Mouse (Mus musculus) left cerebral cortex, postnatal 4 days (tissue): ENCODE results near the gene Atg16l2. TPM values are rescaled to one million over a fixed set of nuclear protein-coding genes. Genes with fewer than 3 reads are reported as not detected.
A peak's percentile ranks its signal among the peaks of the same experiment; 100 is the strongest.

Experiments
- DNase-seq: peaks from one replicate; pipeline ENCODE4 v3.0.0-alpha.2; 2022
- intact Hi-C: fragments of 180-260 bp; cut with DNase I; formaldehyde crosslinking; loops from one replicate; pipeline ENCODE4 v1.15.1; 2025
- total RNA-seq, 2 experiments: library from RNA; stranded (reverse); gene quantifications; 2 replicates each; pipeline ENCODE4 v1.2.3; 2021

The Atg16l2 gene
- total RNA-seq, result 10 to 100 TPM; 34.2 to 36.0 TPM

DNA sequence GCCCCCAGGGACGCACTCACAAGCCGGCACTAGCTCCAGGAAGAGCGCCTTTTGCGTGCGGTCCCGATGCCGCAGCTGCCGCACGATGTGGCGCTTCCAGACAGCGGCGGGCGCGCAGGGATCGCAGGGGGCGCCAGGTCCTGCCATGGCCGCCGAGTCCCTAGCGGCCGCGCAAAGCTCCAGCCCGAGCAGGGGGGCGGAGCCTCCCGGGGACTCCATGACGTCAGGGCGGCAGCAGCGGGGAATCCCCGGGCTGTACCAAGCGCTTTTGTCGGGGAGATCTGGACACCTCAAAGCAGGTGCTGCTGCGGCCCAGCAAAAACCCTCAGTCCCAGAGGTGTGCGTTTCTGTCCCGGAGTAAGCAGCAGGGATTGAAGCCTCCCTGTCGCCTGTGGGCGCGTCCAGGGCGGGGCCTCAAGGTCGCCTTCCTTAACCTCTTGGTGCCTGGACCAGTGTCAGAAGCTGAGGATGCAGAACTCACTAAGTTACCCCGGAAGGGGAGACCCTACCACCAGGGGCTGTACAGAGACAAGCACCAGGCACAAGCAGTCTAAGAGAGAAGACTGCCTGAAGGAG is at the start of gene Atg16l2:
Atg16l2 (minus strand) TSS at position 371 of the 576 bp plus-strand sequence.
- DNase-seq, result peak; percentile 86
- intact Hi-C loops, result no loop called here

DNA sequence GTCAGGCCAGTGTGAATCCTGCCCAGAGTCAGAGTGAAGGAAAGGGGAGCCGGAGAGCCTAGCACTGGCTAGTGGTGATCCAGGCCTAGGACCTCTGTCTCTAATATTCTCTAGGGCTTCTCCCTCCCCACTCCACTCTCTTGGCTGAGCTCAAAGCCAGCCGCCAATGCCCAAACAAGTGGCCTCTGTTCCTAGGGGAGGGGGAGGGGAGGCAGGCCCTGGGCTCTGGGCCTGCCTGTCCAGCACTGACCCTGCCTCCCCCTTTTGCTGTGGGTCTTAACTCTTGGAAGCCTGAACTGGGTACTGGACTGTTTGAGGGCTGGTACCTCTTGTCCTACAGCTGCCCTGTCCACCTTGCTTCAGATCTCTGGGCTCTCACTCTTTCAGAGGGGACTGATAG is 47.8 kb upstream of the Atg16l2 start:
- peak; percentile 73 for DNase-seq
- intact Hi-C loops, result no loop called here

DNA sequence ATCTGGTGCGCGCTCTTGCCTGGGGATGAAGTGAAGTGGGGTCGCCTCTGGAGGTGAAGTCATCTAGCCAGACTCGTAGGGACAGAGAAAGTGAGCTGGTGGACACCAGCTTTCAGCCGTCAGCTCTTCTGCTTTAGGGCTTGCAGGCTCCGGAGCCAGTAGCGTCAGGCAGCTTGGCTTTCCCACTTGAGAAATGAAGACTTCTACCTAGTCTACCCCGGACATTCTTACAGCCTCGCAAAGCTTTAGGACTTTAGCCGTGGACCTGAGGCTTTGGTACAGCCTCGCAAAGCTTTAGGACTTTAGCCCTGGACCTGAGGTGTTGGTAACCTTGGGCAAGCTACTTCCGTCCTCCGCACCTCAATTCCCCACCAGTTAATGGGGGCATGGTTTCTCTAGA is 46.3 kb upstream of the Atg16l2 start:
- DNase-seq, result no peak
- intact Hi-C loops, result no loop called here

DNA sequence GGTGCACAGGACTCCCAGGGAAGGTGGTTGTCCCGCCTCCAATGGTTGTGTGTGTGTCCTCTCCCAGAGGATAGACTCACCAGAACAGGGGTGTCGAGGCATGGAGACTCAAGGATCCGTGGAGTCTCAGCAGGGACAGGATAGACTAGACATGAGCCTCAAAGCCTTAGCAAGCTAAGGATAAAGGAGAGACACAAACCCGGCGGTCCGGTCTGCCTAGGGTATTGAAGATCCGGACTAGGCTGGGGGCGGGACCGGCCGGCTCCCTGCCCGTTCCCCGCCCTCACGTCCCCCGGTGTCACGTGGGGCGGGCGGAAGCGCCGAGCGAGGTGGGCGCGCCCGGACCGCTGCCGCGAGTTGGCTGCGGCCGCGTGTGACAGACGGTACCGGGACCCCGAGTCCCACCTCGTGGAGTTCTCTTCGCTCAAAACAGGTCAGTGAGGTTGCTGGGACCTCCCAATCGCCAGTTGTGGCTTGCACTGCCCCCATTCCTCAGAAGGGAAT is 45.8 kb upstream of the Atg16l2 start, which contains the start of gene Arap1:
Arap1 (plus strand) TSS at position 301 of the 504 bp plus-strand sequence.
- peak; percentile 50 for DNase-seq
- intact Hi-C loops, result no loop called here

DNA sequence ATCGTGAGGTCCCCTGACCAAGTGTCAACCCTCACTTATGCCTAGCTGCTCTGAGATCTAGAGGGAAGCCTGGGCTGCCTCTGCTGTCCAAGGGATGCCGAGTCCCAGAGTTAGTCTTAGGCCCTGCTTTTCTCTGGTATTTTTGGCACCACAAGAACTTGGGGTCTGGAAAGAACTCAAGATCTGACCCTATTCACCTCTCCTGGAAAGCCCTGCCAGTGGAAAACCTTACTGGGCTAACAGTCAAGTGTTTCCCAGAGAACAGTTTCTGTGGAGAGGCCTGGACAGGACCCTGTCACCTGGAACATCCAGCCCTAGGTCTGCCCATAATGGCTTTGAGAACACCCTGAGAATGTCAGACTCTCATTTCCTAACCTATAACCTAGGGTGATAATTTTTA is 44.9 kb upstream of the Atg16l2 start:
- DNase-seq, result no peak
- intact Hi-C loops, result no loop called here

DNA sequence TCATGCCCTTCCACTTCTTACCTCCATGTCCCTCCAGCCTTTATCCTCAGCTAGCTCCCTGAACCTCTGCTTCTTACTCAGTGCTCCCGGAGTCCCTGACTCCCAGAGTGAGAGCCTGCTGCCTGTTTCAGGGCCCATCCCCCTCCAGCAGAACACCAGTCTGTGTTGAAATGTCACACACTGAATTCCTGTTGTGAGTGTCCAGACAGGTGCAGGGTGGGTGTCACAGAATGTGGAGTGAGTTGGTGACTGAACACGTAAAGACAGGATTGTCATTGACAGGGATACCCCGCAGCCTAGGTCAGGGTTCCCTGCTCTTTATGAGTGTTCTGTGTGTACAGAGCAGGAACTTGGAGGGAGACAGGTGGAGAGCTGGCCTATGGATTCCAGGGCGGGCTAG is 42.8 kb upstream of the Atg16l2 start:
- intact Hi-C loops, result no loop called here

DNA sequence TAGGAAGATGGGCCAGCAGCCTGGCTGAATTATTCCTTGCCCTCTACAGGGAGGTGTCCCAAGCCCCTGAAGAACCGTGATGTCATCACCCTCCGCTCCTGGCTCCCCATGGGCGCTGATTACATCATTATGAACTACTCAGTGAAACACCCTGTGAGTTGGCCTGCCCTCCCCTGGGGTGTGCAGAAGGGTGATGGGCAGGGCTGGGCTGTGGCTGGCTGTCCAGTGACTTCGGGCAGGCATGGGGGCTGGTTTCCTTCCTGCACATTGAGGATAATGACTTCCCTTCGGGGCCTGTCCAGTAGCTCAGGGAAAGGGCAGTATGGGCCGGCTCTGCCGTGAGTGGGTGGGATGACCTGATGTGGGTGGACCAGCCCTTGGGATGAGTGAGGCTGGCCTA is 41.1 kb upstream of the Atg16l2 start:
- DNase-seq, result no peak
- intact Hi-C loops, result no loop called here

More for the DNA sequence above, 42.8 kb upstream of the Atg16l2 start:
- no peak for DNase-seq

DNA sequence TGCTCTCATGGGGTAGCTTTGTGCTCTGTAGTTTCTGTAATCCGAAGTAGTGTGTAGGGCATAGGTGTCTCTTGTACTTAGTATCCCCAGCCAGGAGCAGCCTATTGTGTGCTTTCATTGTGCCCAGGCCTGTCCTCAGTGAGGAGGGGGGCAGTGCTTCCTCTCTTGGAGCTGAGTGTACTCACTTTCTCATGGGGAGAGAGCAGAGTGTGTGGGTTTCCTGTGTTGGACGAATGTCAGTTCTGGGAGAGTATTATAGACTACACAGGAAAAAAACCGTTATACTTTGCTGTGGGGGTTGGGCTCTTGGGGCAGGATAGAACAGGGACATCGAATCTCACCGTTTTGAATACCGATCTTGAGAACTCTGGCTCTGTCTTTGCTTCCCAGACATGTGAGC is 39.4 kb upstream of the Atg16l2 start:
- no peak for DNase-seq
- intact Hi-C loops, result no loop called here

DNA sequence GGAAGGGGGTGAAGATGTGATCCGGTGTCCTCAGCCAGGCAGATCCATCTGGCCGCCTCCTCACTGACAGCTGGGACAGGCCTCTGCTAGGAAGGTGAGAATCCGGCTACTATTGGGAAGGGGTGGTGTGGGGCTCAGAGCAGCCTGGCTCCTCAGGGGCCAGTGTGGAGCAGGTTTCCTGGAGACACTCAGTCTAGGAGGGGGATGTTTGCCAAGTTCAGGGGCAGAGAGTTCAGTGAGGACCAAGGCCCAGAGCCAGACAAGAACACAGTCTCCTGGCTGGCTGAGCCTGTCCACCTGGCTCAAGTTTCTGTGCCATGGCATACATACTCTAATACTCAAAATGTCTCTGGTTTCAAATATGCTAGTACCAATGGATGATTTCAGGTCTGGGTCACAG is 35.4 kb upstream of the Atg16l2 start:
- DNase-seq, result no peak
- intact Hi-C loops, result no loop called here

DNA sequence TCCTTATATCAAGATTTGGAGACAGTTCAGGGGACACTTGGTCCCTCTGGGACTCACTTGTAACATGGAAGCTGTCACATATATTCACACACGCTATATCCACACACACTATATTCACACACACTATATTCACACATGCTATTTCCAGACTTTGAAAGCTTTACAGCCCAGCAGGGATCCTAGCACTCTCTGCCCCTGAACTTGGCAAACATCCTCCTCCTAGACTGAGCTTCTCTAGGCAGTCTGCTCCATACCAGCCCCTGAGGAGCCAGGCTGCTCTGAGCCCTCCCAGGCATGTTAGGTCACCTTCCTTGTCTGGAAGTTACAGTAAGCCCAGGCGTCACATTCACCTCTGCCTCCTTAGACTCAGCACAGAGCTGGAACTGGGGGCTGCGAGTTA is 34.6 kb upstream of the Atg16l2 start:
- intact Hi-C loops, result no loop called here

DNA sequence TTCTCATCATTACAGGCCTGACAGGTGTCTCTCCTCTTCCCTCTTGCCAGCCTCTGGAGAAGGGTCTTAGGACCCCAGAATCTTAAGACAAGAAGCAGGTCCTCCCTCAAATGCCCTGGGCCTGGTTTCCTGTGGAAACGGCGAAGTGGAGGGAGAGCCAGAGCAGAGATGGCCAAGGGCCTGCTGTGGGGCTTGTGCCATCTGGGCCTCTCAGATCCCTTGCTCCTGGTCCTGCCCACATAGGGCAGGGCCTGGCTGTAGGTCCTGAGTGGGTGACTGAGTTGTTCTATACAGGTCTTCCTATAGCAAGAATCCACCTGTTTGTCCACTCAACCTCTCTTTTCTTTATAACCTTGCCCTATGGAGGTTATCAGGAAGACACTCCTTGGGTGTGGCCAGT is 33.2 kb upstream of the Atg16l2 start:
- intact Hi-C loops, result no loop called here

More for the DNA sequence above, 34.6 kb upstream of the Atg16l2 start:
- DNase-seq, result no peak

DNA sequence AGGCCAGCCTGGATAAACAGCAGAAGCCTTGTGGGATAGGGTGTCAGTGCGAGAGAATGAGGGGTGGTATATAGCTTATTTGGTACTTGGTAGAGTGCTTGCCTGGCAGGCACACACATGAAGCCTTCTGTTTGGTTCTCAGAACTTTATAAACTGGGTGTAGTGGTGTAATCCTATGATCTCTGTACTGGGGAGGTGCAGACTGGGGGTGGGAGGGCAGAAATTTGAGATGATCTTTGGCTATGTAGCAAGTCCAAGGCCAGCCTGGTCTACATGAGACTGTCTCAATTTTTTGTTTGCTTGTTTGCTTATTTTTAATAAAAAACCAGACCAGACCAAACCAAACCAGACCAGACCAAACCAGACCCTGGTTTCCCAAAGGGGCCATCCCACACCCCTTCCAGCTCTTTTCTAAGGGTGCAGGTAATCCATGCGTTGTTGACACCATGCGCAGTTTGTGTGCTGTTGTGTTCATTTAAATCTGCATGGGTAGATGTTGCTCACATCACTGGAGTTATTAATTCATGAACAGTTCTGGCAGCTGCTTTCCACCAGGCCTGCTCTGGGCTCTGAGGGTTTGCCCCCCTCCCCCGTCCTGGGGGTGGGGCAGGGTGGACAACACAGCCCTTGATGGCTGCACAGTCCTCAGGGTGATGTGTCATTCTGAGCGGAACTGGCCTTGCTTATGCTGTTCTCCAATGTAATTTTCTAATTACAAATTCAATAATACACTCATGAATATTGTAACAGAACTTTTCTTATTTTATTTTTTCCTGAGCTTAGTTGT is 30.2 kb upstream of the Atg16l2 start:
- DNase-seq, result no peak
- intact Hi-C loops, result no loop called here

More for the DNA sequence above, 33.2 kb upstream of the Atg16l2 start:
- no peak for DNase-seq

DNA sequence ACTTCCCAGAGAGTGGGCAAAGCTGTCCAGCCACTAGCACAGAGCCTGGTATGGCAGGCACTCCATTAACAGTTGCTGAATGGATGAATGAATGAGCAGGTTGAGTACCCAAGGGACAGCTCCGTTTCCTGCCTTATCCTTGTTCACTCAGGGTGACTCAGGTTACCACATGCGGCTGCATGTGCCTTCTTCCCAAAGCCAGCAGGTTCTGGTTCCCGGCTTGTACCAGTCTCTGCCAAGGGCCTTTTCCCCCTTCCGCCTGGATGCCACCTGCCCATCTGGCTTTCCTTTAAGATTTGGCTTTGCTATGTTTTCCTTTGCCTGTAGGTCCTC is 28.8 kb upstream of the Atg16l2 start:
- peak; percentile 46 for DNase-seq
- intact Hi-C loops, result no loop called here

DNA sequence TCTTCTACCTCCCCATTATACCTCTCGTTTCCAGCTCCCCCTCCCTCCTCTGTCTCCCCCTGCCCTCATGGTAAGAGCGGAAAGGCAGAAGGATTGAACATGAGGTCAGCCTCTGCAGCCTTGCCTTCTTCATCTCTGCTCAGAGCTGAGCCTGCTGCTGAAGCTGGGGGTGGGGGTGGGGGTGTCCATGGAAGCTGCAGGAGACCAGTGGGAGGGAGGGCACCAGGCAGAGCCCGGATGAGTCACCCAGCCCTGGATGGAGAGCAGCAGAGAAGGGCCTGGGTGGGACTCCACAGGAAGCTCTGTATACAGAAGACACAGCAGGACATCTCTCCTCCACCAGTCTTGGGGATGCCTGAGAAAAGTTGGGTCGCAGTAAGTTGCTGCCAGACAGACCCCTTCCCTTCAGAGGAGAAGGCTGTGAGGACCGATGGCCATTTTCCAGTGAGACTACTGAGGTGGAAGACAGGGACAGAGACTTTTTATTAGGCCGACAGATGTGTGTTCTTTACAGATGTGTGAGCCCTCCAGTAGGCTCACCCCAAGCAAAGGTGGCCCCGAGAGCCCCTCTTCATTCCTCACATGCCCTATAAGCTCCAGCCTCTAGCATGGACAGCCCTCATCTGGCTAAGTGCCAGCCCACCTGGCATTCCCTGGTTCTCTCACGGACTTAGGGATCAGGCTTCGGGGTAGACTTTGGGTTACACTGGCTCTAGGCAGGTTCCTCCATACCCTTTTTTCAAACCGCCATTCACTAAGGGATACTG is 28.2 kb upstream of the Atg16l2 start:
- intact Hi-C loops, result no loop called here
- DNase-seq, result no peak

DNA sequence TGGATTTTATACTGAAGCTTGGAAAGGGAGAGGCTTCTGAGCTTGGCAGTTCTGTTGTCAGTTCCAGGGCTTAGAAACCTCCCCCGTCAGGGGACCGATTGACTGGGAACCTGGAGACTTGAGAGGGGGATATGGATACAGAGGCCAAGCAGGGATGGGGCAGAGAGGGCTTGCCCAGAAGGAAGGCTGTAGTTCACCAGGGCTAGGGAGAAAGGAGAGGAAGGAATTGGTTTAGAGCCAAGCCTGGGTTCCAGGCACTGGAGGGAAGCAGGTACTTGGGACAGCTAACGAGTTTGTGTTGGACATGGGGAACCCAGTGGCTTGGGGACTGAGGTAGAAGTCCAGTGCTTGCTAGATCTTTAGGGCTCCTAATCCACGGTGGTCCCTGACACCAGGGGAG is 27.6 kb upstream of the Atg16l2 start:
- intact Hi-C loops, result no loop called here
- no peak for DNase-seq

DNA sequence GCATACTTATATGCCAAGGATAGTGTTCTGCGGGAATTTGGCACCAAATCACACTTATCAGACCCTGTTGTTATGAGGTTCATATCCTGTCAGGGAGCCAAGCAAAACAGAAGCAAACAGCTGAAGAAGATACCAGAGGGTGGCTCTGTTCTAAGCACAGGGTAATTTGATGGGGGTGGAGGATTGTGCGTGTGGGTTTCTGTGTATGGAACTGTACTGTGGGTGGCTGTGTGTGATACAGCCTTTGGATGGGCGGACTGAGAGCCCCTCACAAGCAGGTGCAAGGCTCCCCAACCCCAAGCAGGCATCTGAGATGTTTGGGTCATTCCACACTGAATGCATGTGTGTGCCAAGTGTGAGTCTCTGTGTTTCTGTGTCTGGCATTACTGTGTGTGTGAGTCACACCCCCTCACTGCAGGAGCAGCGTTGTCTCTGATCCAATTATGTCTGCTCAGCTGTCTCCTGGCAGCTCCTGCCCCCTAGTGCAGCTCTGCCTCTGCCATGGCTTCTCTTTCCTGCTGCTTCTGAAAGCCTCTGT is 26.6 kb upstream of the Atg16l2 start:
- peak; percentile 66 for DNase-seq
- intact Hi-C loops, result no loop called here

DNA sequence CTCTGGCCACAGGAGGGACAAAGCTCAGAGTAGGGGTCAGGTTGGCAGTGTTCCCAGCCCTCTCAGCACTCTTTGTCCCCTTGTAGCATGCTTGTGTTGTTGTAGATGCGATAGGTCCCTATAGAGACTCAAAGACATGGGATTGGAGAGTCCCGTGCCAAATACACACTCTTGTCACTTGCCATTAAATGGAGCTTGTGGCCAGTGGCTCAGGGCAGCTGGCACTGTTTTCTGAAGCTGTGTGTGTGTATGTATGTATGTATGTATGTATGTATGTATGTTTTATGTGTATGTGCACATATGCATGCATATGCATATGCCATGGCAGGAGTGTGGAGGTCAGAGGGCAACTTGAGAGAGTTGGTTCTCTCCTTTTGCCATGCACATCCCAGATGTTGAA is 25.7 kb upstream of the Atg16l2 start:
- intact Hi-C loops, result no loop called here
- no peak for DNase-seq

DNA sequence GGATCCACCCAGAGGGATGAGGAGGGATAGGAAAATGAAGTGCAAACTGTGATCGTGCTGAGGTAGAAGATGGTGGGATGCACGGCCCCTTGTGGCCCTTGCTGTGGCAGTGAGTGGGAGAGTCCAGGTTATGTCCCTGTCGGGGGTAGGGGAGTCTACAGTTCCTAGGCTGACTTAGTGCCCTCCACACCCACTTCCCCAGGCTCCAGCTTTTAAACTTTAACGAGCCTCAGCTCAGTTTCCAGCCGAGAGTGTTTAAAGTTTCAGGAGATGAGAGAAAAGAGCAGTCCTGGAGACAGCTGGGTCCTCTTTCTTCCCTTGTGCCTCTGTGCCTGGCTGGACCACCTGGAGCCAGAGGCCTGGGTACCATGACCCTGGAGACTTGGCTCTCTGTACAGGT is 25.2 kb upstream of the Atg16l2 start:
- no peak for DNase-seq
- intact Hi-C loops, result no loop called here

DNA sequence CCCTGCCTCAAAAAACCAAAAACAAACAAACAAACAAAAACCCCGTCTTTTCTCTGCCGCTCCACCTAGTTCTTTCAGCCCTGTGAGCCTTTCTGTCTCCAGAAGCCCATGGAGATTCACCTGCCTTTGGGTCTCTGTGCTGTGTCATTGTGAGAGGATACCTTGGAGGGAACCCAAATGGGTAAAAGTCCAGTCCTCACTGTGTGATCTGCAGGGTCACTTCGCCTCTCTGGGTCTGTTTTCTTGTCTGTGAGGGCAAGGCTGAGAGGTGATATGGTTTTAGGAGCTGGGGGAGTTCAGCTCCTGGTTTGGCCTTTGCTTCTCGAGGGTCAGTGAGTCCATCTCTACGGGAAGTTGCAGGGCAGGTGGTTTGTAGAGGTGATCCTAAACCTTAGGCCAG is 24.0 kb upstream of the Atg16l2 start:
- no peak for DNase-seq

DNA sequence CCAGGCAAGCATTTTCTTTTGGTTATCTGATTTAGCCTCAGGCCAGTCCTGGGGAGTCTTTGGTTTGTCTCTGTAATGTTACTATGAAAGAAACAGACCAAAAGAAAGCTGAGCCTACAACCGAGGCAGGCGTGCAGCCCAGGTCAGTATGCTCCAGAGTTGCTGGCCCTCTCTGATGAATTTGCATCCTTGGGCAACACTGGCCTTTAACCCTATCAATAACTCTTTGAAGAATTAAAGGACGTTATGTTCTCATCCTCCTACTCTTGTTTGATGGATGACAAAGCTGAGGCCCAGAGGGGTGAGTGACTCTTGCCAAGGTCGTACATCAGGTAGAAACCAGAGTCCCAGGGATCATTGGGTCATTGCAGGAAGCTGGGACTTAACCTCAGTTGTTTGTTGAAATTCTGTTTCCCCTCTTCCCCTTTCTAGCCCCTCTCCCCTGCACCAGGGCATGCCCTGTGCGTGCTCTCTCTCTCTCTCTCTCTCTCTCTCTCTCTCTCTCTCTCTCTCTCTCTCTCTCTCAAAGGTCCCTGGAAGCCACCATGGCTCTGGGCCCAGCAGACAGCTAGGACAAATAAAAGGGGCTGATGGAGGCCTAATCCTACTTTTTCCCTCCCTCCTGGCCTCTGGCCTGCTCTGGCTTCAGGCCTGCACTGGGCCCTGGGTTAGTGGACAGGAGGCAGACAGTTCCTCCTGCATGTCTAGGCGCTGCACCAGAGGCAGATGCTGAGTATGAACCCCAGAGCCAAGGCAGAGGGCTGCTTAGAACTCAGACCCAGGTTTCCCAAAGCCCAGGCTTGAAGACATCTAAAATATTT is 22.3 kb upstream of the Atg16l2 start:
- DNase-seq, result peak; percentile 75
- intact Hi-C loops, result no loop called here

More for the DNA sequence above, 24.0 kb upstream of the Atg16l2 start:
- intact Hi-C loops, result no loop called here
